In the genomic region with DNA sequence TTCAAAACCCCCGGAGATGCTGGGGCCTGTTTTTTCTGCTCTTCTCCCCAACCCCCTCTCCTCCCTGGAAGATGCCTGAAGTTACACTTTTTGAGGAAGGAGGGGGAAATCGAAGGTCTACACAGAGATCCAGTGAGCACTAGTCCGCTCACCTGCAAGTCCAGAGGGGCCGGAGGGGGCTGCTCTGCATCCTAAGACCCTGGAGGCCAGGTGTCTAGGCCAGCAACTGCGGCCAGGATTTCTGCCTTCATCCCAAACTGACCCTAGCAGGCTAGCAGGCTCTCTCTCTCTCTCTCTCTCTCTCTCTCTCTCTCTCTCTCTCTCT, we compare ENCODE assay signal across 8 mouse cellular contexts. TPM values are rescaled to one million over a fixed set of nuclear protein-coding genes. Genes with fewer than 3 reads are reported as not detected.
DNase-seq lines count a peak whose midpoint lies in the region; ATAC-seq and TF ChIP-seq lines count a peak whose summit lies in the region.

No protein-coding gene starts in this region.

- H3K4me2 ChIP-seq in hindbrain, embryonic 12.5 days (replicated peaks), result peak overlapping the region; percentile 89
- H3K4me2 ChIP-seq in midbrain, embryonic 14.5 days (ENCODE audit: low read length), result peak overlapping the region; percentile 96

- peaks cover 7% of the 10 kb centered on the region; the same call in 1 of the 2 replicates for H3K4me1 ChIP-seq in brown adipose tissue, adult 24 weeks (ENCODE audit: control insufficient read depth, insufficient read depth, insufficient read length, low read length)
- H3K4me1 ChIP-seq in hindbrain, embryonic 12.5 days, result peaks cover 19% of the 10 kb centered on the region
- H3K4me1 ChIP-seq in midbrain, embryonic 14.5 days (ENCODE audit: control insufficient read depth, insufficient read depth, low read length), result peaks cover 7% of the 10 kb centered on the region

- peak overlapping the region; percentile 96 for H3K27ac ChIP-seq in layer of hippocampus, adult 2 months
- H3K27ac ChIP-seq in brown adipose tissue, adult 24 weeks (replicated peaks; ENCODE audit: low read depth, low read length), result peak overlapping the region; percentile 93
- 0 out of 2 replicates have a peak overlapping the region, but pooled peaks have one; percentile 87 for H3K27ac ChIP-seq in hindbrain, embryonic 12.5 days
- peak overlapping the region; percentile 85 for H3K27ac ChIP-seq in midbrain, embryonic 14.5 days (replicated peaks; ENCODE audit: low read depth, low read length)

- no peak for TF ChIP-seq CTCF in layer of hippocampus, adult 2 months (conservative IDR thresholded peaks at IDR 0.05)

- 0 out of 2 replicates have a peak, but pooled peaks have one; percentile 12 for ATAC-seq in hindbrain, embryonic 12.5 days (ENCODE audit: low FRiP score)
- 0 out of 2 replicates have a peak, but pooled peaks have one; percentile 2 for ATAC-seq in midbrain, embryonic 14.5 days (ENCODE audit: low FRiP score, low TSS enrichment)
- ATAC-seq in megakaryocyte-erythroid progenitor cell, adult 5-6 weeks (replicated peaks; ENCODE audit: low FRiP score, low TSS enrichment, poor library complexity, severe bottlenecking), result no peak

- peak overlapping the region; percentile 84 for H3K9ac ChIP-seq in hindbrain, embryonic 12.5 days
- H3K9ac ChIP-seq in midbrain, embryonic 14.5 days (replicated peaks; ENCODE audit: low read length), result peak overlapping the region; percentile 86

- H3K4me3 ChIP-seq in layer of hippocampus, adult 2 months, result peak overlapping the region; percentile 83
- H3K4me3 ChIP-seq in brown adipose tissue, adult 24 weeks (ENCODE audit: insufficient read depth, low read depth, low read length), result peak overlapping the region; percentile 86
- H3K4me3 ChIP-seq in hindbrain, embryonic 12.5 days, result peak overlapping the region; percentile 79
- peak overlapping the region; percentile 76 for H3K4me3 ChIP-seq in midbrain, embryonic 14.5 days (replicated peaks; ENCODE audit: low read depth, low read length)

- no peaks in the 10 kb centered on the region for H3K9me3 ChIP-seq in hindbrain, embryonic 12.5 days (replicated peaks)
- no peaks in the 10 kb centered on the region for H3K9me3 ChIP-seq in midbrain, embryonic 14.5 days (ENCODE audit: control insufficient read depth, low read length)

- no peaks in the 10 kb centered on the region for H3K27me3 ChIP-seq in hindbrain, embryonic 12.5 days
- 0 out of 2 replicates have a peak, but pooled peaks cover 5% of the 10 kb centered on the region for H3K27me3 ChIP-seq in midbrain, embryonic 14.5 days (ENCODE audit: control insufficient read depth, insufficient read depth, low read length)

- H3K36me3 ChIP-seq in hindbrain, embryonic 12.5 days, result no peaks in the 10 kb centered on the region
- H3K36me3 ChIP-seq in midbrain, embryonic 14.5 days (ENCODE audit: control insufficient read depth, insufficient read depth, low read length), result no peaks in the 10 kb centered on the region

- WGBS in hindbrain, embryonic 12.5 days, result 1% methylated on average over 5 of the region's 5 CpGs
- WGBS in midbrain, embryonic 14.5 days, result 3% methylated on average over 5 of the region's 5 CpGs

- DNase-seq in layer of hippocampus, adult 2 months (ENCODE audit: low spot score in 2 of 2), result peak in 1 of 2 experiments; percentile 27
- DNase-seq in layer of hippocampus, adult 18-20 months (ENCODE audit: low spot score in 2 of 2), result no peak
- DNase-seq in midbrain, embryonic 14.5 days, result no peak
- no peak for DNase-seq in gastrocnemius, postnatal 10 days
- DNase-seq in urinary bladder, postnatal 14 days (ENCODE audit: low spot score), result no peak

RNA-seq across cellular contexts. Expression of a gene that starts 0.8 kb away (rescaled TPM):
- total RNA-seq in layer of hippocampus, adult 2 months (2021), result 10 to 100 TPM; 29.8 to 30.7 TPM
- total RNA-seq in layer of hippocampus, adult 18-20 months (2021), result 10 to 100 TPM; 29.8 to 35.1 TPM
- 3.0 and 3.7 TPM in 2 replicates for polyA plus RNA-seq in brown adipose tissue, adult 24 weeks (2012; ENCODE audit: insufficient read depth, insufficient read length, missing spikeins)
- polyA plus RNA-seq in hindbrain, embryonic 12.5 days (2016; fragmentation: Nextera tagmentation; extraction: Ambion mirVana), result 13.4 and 15.8 TPM in 2 replicates
- polyA plus RNA-seq in midbrain, embryonic 14.5 days (2014; fragmentation: Nextera tagmentation; extraction: Ambion mirVana), result 13.0 and 16.7 TPM in 2 replicates
- total RNA-seq in gastrocnemius, postnatal 10 days (2021), result 10 to 100 TPM; 14.4 to 14.6 TPM
- total RNA-seq in megakaryocyte-erythroid progenitor cell, adult 5-6 weeks (2014; fragmentation: Nextera tagmentation), result 64.7 and 81.9 TPM in 2 replicates
- total RNA-seq in megakaryocyte-erythroid progenitor cell, adult 5-6 weeks (2017), result 15.3 and 22.5 TPM in 2 replicates
